Mouse (Mus musculus) E14TG2a.4 (cell line): ENCODE measurements around the gene Acot2.

Source experiments
- CTCF ChIP-seq: conservative IDR thresholded peaks from 2 replicates; pipeline ENCODE4 v1.5.1; 2014; ENCODE audit warnings: low read length
- NANOG ChIP-seq: IDR thresholded peaks from 2 replicates; pipeline ENCODE4 v1.6.1; 2014; ENCODE audit warnings: borderline replicate concordance, low read length, mixed read lengths

- TF ChIP-seq CTCF (no peak), NANOG (no peak)
Observed at GRCm38 (mm10) chr12:84013701-84014100, 26.0 kb downstream of the Acot2 start.
